Mouse (Mus musculus) heart, adult 9 months (tissue): ENCODE results near the gene Agl.
A peak's percentile ranks its signal among the peaks of the same experiment; 100 is the strongest.

Experiments used
- DNase-seq, 2 experiments: peaks; one replicate each; pipeline ENCODE4 v3.0.0; 2022; ENCODE audit warnings: low spot score in 2 of 2

Gene Agl

GRCm38 (mm10) chr3:116807811-116808506 lies at the start of gene Agl:
TSS of gene Agl (minus strand) at chr3:116808166.
- DNase-seq: peak; percentile 96 to 97

- DNase-seq: no peak
Measured at GRCm38 (mm10) chr3:116857611-116858010, 49.6 kb upstream of the Agl start.

GRCm38 (mm10) chr3:116852421-116852820 lies 44.5 kb upstream of the Agl start:
- DNase-seq: no peak

- DNase-seq: no peak
Measured at GRCm38 (mm10) chr3:116850376-116850775, 42.4 kb upstream of the Agl start.

- DNase-seq: no peak
Measured at GRCm38 (mm10) chr3:116848936-116849335, 41.0 kb upstream of the Agl start.

GRCm38 (mm10) chr3:116848099-116848498 lies 40.1 kb upstream of the Agl start:
- DNase-seq: no peak

- DNase-seq: no peak
Measured at GRCm38 (mm10) chr3:116846084-116846483, 38.1 kb upstream of the Agl start.

- no peak for DNase-seq
Measured at GRCm38 (mm10) chr3:116844880-116845579, 37.1 kb upstream of the Agl start.

- DNase-seq: no peak
Measured at GRCm38 (mm10) chr3:116841311-116841710, 33.3 kb upstream of the Agl start.

GRCm38 (mm10) chr3:116836681-116837475 lies 28.9 kb upstream of the Agl start:
- DNase-seq: no peak

GRCm38 (mm10) chr3:116835770-116836680 lies 28.1 kb upstream of the Agl start:
- peak; percentile 71 to 86 for DNase-seq

GRCm38 (mm10) chr3:116835350-116835749 lies 27.4 kb upstream of the Agl start:
- DNase-seq: no peak

- DNase-seq: no peak
Measured at GRCm38 (mm10) chr3:116834241-116834640, 26.3 kb upstream of the Agl start.

GRCm38 (mm10) chr3:116833491-116833890 lies 25.5 kb upstream of the Agl start:
- DNase-seq: no peak

- DNase-seq: peak; percentile 32 to 51
Measured at GRCm38 (mm10) chr3:116832526-116833310, 24.8 kb upstream of the Agl start.

- DNase-seq: no peak
Measured at GRCm38 (mm10) chr3:116831324-116831723, 23.4 kb upstream of the Agl start.

GRCm38 (mm10) chr3:116829274-116829920 lies 21.4 kb upstream of the Agl start:
- no peak for DNase-seq

GRCm38 (mm10) chr3:116826471-116827215 lies 18.7 kb upstream of the Agl start:
- no peak for DNase-seq

- DNase-seq: no peak
Measured at GRCm38 (mm10) chr3:116817231-116817630, 9.3 kb upstream of the Agl start.
